Mouse (Mus musculus) lung, adult 2 months (tissue): Measurements from ENCODE around the gene Robo2.

ENCODE experiments used
- CTCF ChIP-seq: fragments of 200-500 bp; IDR thresholded peaks from 2 replicates; pipeline ENCODE4 v1.5.1; 2011; ENCODE audit warnings: mild to moderate bottlenecking, low read length, control low read depth; ENCODE audit not compliant: insufficient read depth
- POLR2A ChIP-seq: fragments of 200-500 bp; IDR thresholded peaks from 2 replicates; pipeline ENCODE4 v1.6.1; 2011; ENCODE audit warnings: low read depth, mild to moderate bottlenecking, control low read depth, low read length, borderline replicate concordance; ENCODE audit errors: extremely low read depth

DNA sequence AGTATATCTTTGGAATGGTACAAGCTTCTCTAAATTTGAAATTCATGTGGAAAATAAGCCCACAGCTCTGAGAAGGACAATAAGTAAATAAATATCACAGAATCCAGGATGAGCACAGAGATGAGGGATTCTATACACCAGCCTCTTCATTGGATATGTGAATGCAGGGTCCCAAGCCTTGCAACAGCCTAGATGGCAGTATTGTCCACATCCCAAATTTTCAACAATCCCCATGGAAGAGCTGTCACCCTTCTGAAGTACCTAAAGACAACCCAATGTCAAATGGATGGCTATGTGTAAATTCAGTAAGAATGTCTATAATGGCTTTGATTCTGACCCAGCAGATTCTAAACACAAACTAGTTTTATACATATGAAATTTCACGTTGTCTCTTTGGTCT, 3.1 kb downstream of the Robo2 start:
- TF ChIP-seq POLR2A, result no peak
- TF ChIP-seq CTCF, result no peak
